Comparison of ENCODE assay signal across 15 mouse cellular contexts in genomic region chr12:11020571-11021545, GRCm38 (mm10).
A peak's percentile ranks its signal among the peaks of the same experiment; 100 is the strongest.
DNase-seq lines count a peak whose midpoint lies in the region; ATAC-seq lines count a peak whose summit lies in the region.
"Had no signal": no experiment of that assay in that cellular context is flagged by ENCODE, and none has a peak within 500 bp of the region (broad histone marks: within the 10 kb centered on the region; RNA-seq: fewer than 3 reads in every experiment).

No protein-coding gene starts in this region.

- no peak overlapping the region for H3K9ac ChIP-seq in forebrain, embryonic 14.5 days (ENCODE audit: low read length)
- H3K9ac ChIP-seq in forebrain, embryonic 12.5 days = no peak overlapping the region
- H3K9ac ChIP-seq in kidney, embryonic 16.5 days (replicated peaks; ENCODE audit: low read length) = no peak overlapping the region
- no peak overlapping the region for H3K9ac ChIP-seq in midbrain, embryonic 13.5 days (replicated peaks)
- H3K9ac ChIP-seq: heart, embryonic 12.5 days; neural tube, embryonic 12.5 days had no signal

- H3K4me3 ChIP-seq in forebrain, embryonic 14.5 days (ENCODE audit: low read depth, low read length) = no peak overlapping the region
- H3K4me3 ChIP-seq in forebrain, embryonic 12.5 days (replicated peaks) = no peak overlapping the region
- H3K4me3 ChIP-seq in kidney, embryonic 16.5 days (ENCODE audit: low read length) = no peak overlapping the region
- H3K4me3 ChIP-seq in midbrain, embryonic 13.5 days (replicated peaks) = no peak overlapping the region
- no peak overlapping the region for H3K4me3 ChIP-seq in midbrain, embryonic 10.5 days
- H3K4me3 ChIP-seq: heart, embryonic 12.5 days; neural tube, embryonic 12.5 days had no signal

- peak; percentile 50; the same call in 1 of the 2 replicates for ATAC-seq in forebrain, embryonic 14.5 days
- ATAC-seq in forebrain, embryonic 12.5 days (ENCODE audit: low FRiP score) = no peak
- ATAC-seq in kidney, embryonic 16.5 days (ENCODE audit: low FRiP score, low TSS enrichment) = peak; percentile 69; the same call in 1 of the 2 replicates
- ATAC-seq in midbrain, embryonic 13.5 days = 0 out of 2 replicates have a peak, but pooled peaks have one; percentile 14
- ATAC-seq: midbrain, embryonic 16.5 days had no signal

- H3K27ac ChIP-seq in forebrain, embryonic 14.5 days (ENCODE audit: low read depth, low read length) = no peak overlapping the region
- no peak overlapping the region for H3K27ac ChIP-seq in forebrain, embryonic 12.5 days
- H3K27ac ChIP-seq in kidney, embryonic 16.5 days (ENCODE audit: low read length) = peak overlapping the region; percentile 5; the same call in 1 of the 2 replicates
- H3K27ac ChIP-seq in midbrain, embryonic 13.5 days = no peak overlapping the region
- no peak overlapping the region for H3K27ac ChIP-seq in midbrain, embryonic 10.5 days (replicated peaks)
- H3K27ac ChIP-seq: neural tube, embryonic 12.5 days had no signal

- 87% methylated on average over 11 of the region's 11 CpGs for WGBS in forebrain, embryonic 14.5 days
- 92% methylated on average over 11 of the region's 11 CpGs for WGBS in forebrain, embryonic 12.5 days
- 76% methylated on average over 11 of the region's 11 CpGs for WGBS in kidney, embryonic 16.5 days
- 91% methylated on average over 11 of the region's 11 CpGs for WGBS in midbrain, embryonic 13.5 days
- 95% methylated on average over 11 of the region's 11 CpGs for WGBS in midbrain, embryonic 10.5 days

- peak; percentile 39 for DNase-seq in forebrain, embryonic 14.5 days (ENCODE audit: low spot score)
- DNase-seq in kidney, postnatal 25 days = no peak
- no peak for DNase-seq in midbrain, embryonic 10.5 days (ENCODE audit: low spot score)
- no peak for DNase-seq in right cerebral cortex, postnatal 14 days
- DNase-seq: adrenal gland, adult 8-10 months; B cell, adult 2 months; cerebellum, adult 9-10 months; gastrocnemius, postnatal 25 days; thymus, postnatal 36 days had no signal

- H3K4me1 ChIP-seq in forebrain, embryonic 14.5 days (ENCODE audit: control insufficient read depth, insufficient read depth, low read length) = no peaks in the 10 kb centered on the region
- H3K4me1 ChIP-seq in forebrain, embryonic 12.5 days = no peaks in the 10 kb centered on the region
- H3K4me1 ChIP-seq in kidney, embryonic 16.5 days (ENCODE audit: insufficient read depth, low read length) = no peaks in the 10 kb centered on the region
- H3K4me1 ChIP-seq in midbrain, embryonic 13.5 days (replicated peaks) = no peaks in the 10 kb centered on the region
- H3K4me1 ChIP-seq in midbrain, embryonic 10.5 days = no peaks in the 10 kb centered on the region
- H3K4me1 ChIP-seq: heart, embryonic 12.5 days; neural tube, embryonic 12.5 days had no signal

- no peaks in the 10 kb centered on the region for H3K27me3 ChIP-seq in forebrain, embryonic 14.5 days (replicated peaks; ENCODE audit: control insufficient read depth, insufficient read depth, low read length)
- H3K27me3 ChIP-seq in forebrain, embryonic 12.5 days = no peaks in the 10 kb centered on the region
- H3K27me3 ChIP-seq in kidney, embryonic 16.5 days (ENCODE audit: insufficient read depth, low read length) = no peaks in the 10 kb centered on the region
- H3K27me3 ChIP-seq in midbrain, embryonic 13.5 days = no peaks in the 10 kb centered on the region
- no peaks in the 10 kb centered on the region for H3K27me3 ChIP-seq in midbrain, embryonic 10.5 days (ENCODE audit: low read depth, poor library complexity, severe bottlenecking)
- H3K27me3 ChIP-seq: heart, embryonic 12.5 days; neural tube, embryonic 12.5 days had no signal

- no peaks in the 10 kb centered on the region for H3K36me3 ChIP-seq in forebrain, embryonic 14.5 days (ENCODE audit: control insufficient read depth, insufficient read depth, low read length)
- no peaks in the 10 kb centered on the region for H3K36me3 ChIP-seq in forebrain, embryonic 12.5 days (replicated peaks)
- no peaks in the 10 kb centered on the region for H3K36me3 ChIP-seq in kidney, embryonic 16.5 days (ENCODE audit: insufficient read depth, low read length)
- no peaks in the 10 kb centered on the region for H3K36me3 ChIP-seq in midbrain, embryonic 13.5 days
- no peaks in the 10 kb centered on the region for H3K36me3 ChIP-seq in midbrain, embryonic 10.5 days
- H3K36me3 ChIP-seq: heart, embryonic 12.5 days; neural tube, embryonic 12.5 days had no signal

- no peaks in the 10 kb centered on the region for H3K9me3 ChIP-seq in forebrain, embryonic 14.5 days (replicated peaks; ENCODE audit: control insufficient read depth, low read length)
- no peaks in the 10 kb centered on the region for H3K9me3 ChIP-seq in forebrain, embryonic 12.5 days
- H3K9me3 ChIP-seq in kidney, embryonic 16.5 days (ENCODE audit: low read length) = no peaks in the 10 kb centered on the region
- no peaks in the 10 kb centered on the region for H3K9me3 ChIP-seq in midbrain, embryonic 13.5 days
- H3K9me3 ChIP-seq in midbrain, embryonic 10.5 days (replicated peaks) = no peaks in the 10 kb centered on the region
- H3K9me3 ChIP-seq: heart, embryonic 12.5 days; neural tube, embryonic 12.5 days had no signal

- no peak overlapping the region for H3K4me2 ChIP-seq in forebrain, embryonic 14.5 days (ENCODE audit: low read length)
- no peak overlapping the region for H3K4me2 ChIP-seq in forebrain, embryonic 12.5 days
- no peak overlapping the region for H3K4me2 ChIP-seq in kidney, embryonic 16.5 days (replicated peaks; ENCODE audit: low read depth, low read length)
- no peak overlapping the region for H3K4me2 ChIP-seq in midbrain, embryonic 13.5 days (replicated peaks)
- H3K4me2 ChIP-seq: heart, embryonic 12.5 days; neural tube, embryonic 12.5 days had no signal
